Mouse (Mus musculus): ENCODE results near the gene Cfap299.

GRCm38 (mm10) chr5:98292388-98293048 is 36.6 kb upstream of the Cfap299 start:
- no peak for TF ChIP-seq CTCF (IDR thresholded peaks at IDR 0.05; ENCODE audit: borderline replicate concordance, extremely low read depth, insufficient read depth, insufficient read length)
- TF ChIP-seq POLR2A (IDR thresholded peaks at IDR 0.05; ENCODE audit: borderline replicate concordance, extremely low read depth, insufficient read depth, insufficient read length, poor library complexity, severe bottlenecking), result no peak

Measured in brain, embryonic 14.5 days (tissue).